Mouse (Mus musculus) c-Kit-positive CD71-positive TER-119-negative erythroid progenitor cells, embryonic 14.5 days (primary cell): ENCODE measurements around the gene Myo9a.

Experiments used
- DNase-seq: peaks from one replicate; pipeline ENCODE4 v3.0.0-alpha.2; 2013; ENCODE audit warnings: low read depth

Myo9a gene

GRCm38 (mm10) chr9:59750267-59751065, at the start of gene Myo9a, which contains the start of gene Senp8:
Gene Myo9a (plus strand): TSS chr9:59750896.
Gene Senp8 (minus strand): TSS chr9:59750710.
- DNase-seq = peak; percentile 93

GRCm38 (mm10) chr9:59701094-59701493, 49.6 kb upstream of the Myo9a start:
- no peak for DNase-seq

- no peak for DNase-seq
These were observed 47.6 kb upstream of the Myo9a start for GRCm38 (mm10) chr9:59703099-59703498.

GRCm38 (mm10) chr9:59706850-59707825, 43.6 kb upstream of the Myo9a start:
- DNase-seq = peak; percentile 4

- no peak for DNase-seq
These were observed 41.5 kb upstream of the Myo9a start for GRCm38 (mm10) chr9:59709225-59709624.

GRCm38 (mm10) chr9:59716275-59716898, 34.3 kb upstream of the Myo9a start:
- DNase-seq = no peak

GRCm38 (mm10) chr9:59718237-59718636, 32.5 kb upstream of the Myo9a start:
- DNase-seq = no peak

- no peak for DNase-seq
These were observed 29.6 kb upstream of the Myo9a start for GRCm38 (mm10) chr9:59721144-59721543.

- DNase-seq = peak; percentile 74
These were observed 27.5 kb upstream of the Myo9a start for GRCm38 (mm10) chr9:59723096-59723657.

- DNase-seq = no peak
These were observed 26.8 kb upstream of the Myo9a start for GRCm38 (mm10) chr9:59723791-59724442.

- DNase-seq = no peak
These were observed 25.2 kb upstream of the Myo9a start for GRCm38 (mm10) chr9:59725515-59725914.

GRCm38 (mm10) chr9:59727569-59728286, 23.0 kb upstream of the Myo9a start:
- no peak for DNase-seq

GRCm38 (mm10) chr9:59731136-59731535, 19.6 kb upstream of the Myo9a start:
- no peak for DNase-seq

- no peak for DNase-seq
These were observed 17.6 kb upstream of the Myo9a start for GRCm38 (mm10) chr9:59733075-59733474.

GRCm38 (mm10) chr9:59735394-59735793, 15.3 kb upstream of the Myo9a start:
- no peak for DNase-seq

- DNase-seq = no peak
These were observed 10.1 kb upstream of the Myo9a start for GRCm38 (mm10) chr9:59740593-59740992.

GRCm38 (mm10) chr9:59743903-59744302, 6.8 kb upstream of the Myo9a start:
- DNase-seq = no peak

GRCm38 (mm10) chr9:59748387-59748786, 2.3 kb upstream of the Myo9a start:
- DNase-seq = no peak

- no peak for DNase-seq
These were observed 1.7 kb upstream of the Myo9a start for GRCm38 (mm10) chr9:59748969-59749368.

GRCm38 (mm10) chr9:59749581-59750265, 973 bp upstream of the Myo9a start:
- DNase-seq = no peak
